Mouse (Mus musculus): ENCODE data around the gene Gm17455. TPM values are rescaled to one million over a fixed set of nuclear protein-coding genes. Genes with fewer than 3 reads are reported as not detected.

Gene Gm17455
- polyA plus RNA-seq, 1 experiment from 2014 or later, result 7.6 TPM

GRCm38 (mm10) chr10:60398051-60398814 lies 1.3 kb upstream of the Gm17455 start:
- no peak overlapping the region for H3K4me2 ChIP-seq (ENCODE audit: low read length)
- WGBS, result 90% methylated on average over 10 of the region's 10 CpGs
- H3K9ac ChIP-seq (replicated peaks; ENCODE audit: low read length), result no peak overlapping the region
- H3K4me1 ChIP-seq (ENCODE audit: control insufficient read depth, insufficient read depth, low read length), result peaks cover 3% of the 10 kb centered on the region; the same call in 1 of the 2 replicates
- no peaks in the 10 kb centered on the region for H3K36me3 ChIP-seq (ENCODE audit: control insufficient read depth, insufficient read depth, low read length)
- H3K27me3 ChIP-seq (ENCODE audit: control insufficient read depth, insufficient read depth, low read length), result no peaks in the 10 kb centered on the region
- no peaks in the 10 kb centered on the region for H3K9me3 ChIP-seq (ENCODE audit: control insufficient read depth, low read length)
- H3K4me3 ChIP-seq (replicated peaks; ENCODE audit: low read depth, low read length), result no peak overlapping the region
- no peak for DNase-seq
- H3K27ac ChIP-seq (replicated peaks; ENCODE audit: low read depth, low read length), result no peak overlapping the region
- ATAC-seq (ENCODE audit: low FRiP score, low TSS enrichment), result no peak

GRCm38 (mm10) chr10:60400507-60401295 lies 1.2 kb downstream of the Gm17455 start:
- Histone ChIP-seq H3K4me2 (ENCODE audit: low read length) (no peak overlapping the region), H3K27ac (replicated peaks; ENCODE audit: low read depth, low read length) (no peak overlapping the region; the same call in 1 of the 2 replicates), H3K9me3 (ENCODE audit: control insufficient read depth, low read length) (no peaks in the 10 kb centered on the region), H3K4me1 (ENCODE audit: control insufficient read depth, insufficient read depth, low read length) (peaks cover 3% of the 10 kb centered on the region; the same call in 1 of the 2 replicates), H3K27me3 (ENCODE audit: control insufficient read depth, insufficient read depth, low read length) (no peaks in the 10 kb centered on the region), H3K36me3 (ENCODE audit: control insufficient read depth, insufficient read depth, low read length) (no peaks in the 10 kb centered on the region), H3K9ac (replicated peaks; ENCODE audit: low read length) (no peak overlapping the region), H3K4me3 (replicated peaks; ENCODE audit: low read depth, low read length) (no peak overlapping the region)
- DNase-seq, result no peak
- 76% methylated on average over 11 of the region's 11 CpGs for WGBS
- no peak for ATAC-seq (ENCODE audit: low FRiP score, low TSS enrichment)

- DNase-seq (no peak), ATAC-seq (ENCODE audit: low FRiP score, low TSS enrichment) (no peak)
- Histone ChIP-seq H3K4me3 (replicated peaks; ENCODE audit: low read depth, low read length) (no peak overlapping the region), H3K4me1 (ENCODE audit: control insufficient read depth, insufficient read depth, low read length) (no peaks in the 10 kb centered on the region), H3K36me3 (ENCODE audit: control insufficient read depth, insufficient read depth, low read length) (no peaks in the 10 kb centered on the region), H3K9me3 (ENCODE audit: control insufficient read depth, low read length) (no peaks in the 10 kb centered on the region), H3K27me3 (ENCODE audit: control insufficient read depth, insufficient read depth, low read length) (no peaks in the 10 kb centered on the region), H3K4me2 (ENCODE audit: low read length) (no peak overlapping the region), H3K27ac (replicated peaks; ENCODE audit: low read depth, low read length) (no peak overlapping the region), H3K9ac (replicated peaks; ENCODE audit: low read length) (no peak overlapping the region)
- 62% methylated on average over 7 of the region's 7 CpGs for WGBS
Measured at GRCm38 (mm10) chr10:60405460-60406177, 6.1 kb downstream of the Gm17455 start.

GRCm38 (mm10) chr10:60407831-60408230 lies 8.3 kb downstream of the Gm17455 start:
- no peaks in the 10 kb centered on the region for H3K4me1 ChIP-seq (ENCODE audit: control insufficient read depth, insufficient read depth, low read length)
- DNase-seq (peak; percentile 86), ATAC-seq (ENCODE audit: low FRiP score, low TSS enrichment) (peak; percentile 15; the same call in 1 of the 2 replicates)
- no peak overlapping the region for H3K4me3 ChIP-seq (replicated peaks; ENCODE audit: low read depth, low read length)
- H3K36me3 ChIP-seq (ENCODE audit: control insufficient read depth, insufficient read depth, low read length), result no peaks in the 10 kb centered on the region
- 6% methylated on average over 5 of the region's 5 CpGs for WGBS
- no peaks in the 10 kb centered on the region for H3K9me3 ChIP-seq (ENCODE audit: control insufficient read depth, low read length)
- H3K9ac ChIP-seq (replicated peaks; ENCODE audit: low read length), result no peak overlapping the region
- H3K4me2 ChIP-seq (ENCODE audit: low read length), result no peak overlapping the region
- no peaks in the 10 kb centered on the region for H3K27me3 ChIP-seq (ENCODE audit: control insufficient read depth, insufficient read depth, low read length)
- H3K27ac ChIP-seq (replicated peaks; ENCODE audit: low read depth, low read length), result no peak overlapping the region

GRCm38 (mm10) chr10:60411794-60412193 lies 12.3 kb downstream of the Gm17455 start:
- no peak overlapping the region for H3K4me2 ChIP-seq (ENCODE audit: low read length)
- no peaks in the 10 kb centered on the region for H3K9me3 ChIP-seq (ENCODE audit: control insufficient read depth, low read length)
- no peak overlapping the region for H3K4me3 ChIP-seq (replicated peaks; ENCODE audit: low read depth, low read length)
- no peaks in the 10 kb centered on the region for H3K4me1 ChIP-seq (ENCODE audit: control insufficient read depth, insufficient read depth, low read length)
- DNase-seq (peak; percentile 67), ATAC-seq (ENCODE audit: low FRiP score, low TSS enrichment) (no peak)
- H3K27me3 ChIP-seq (ENCODE audit: control insufficient read depth, insufficient read depth, low read length), result no peaks in the 10 kb centered on the region
- H3K9ac ChIP-seq (replicated peaks; ENCODE audit: low read length), result no peak overlapping the region
- H3K36me3 ChIP-seq (ENCODE audit: control insufficient read depth, insufficient read depth, low read length), result no peaks in the 10 kb centered on the region
- 29% methylated on average over 5 of the region's 5 CpGs for WGBS
- H3K27ac ChIP-seq (replicated peaks; ENCODE audit: low read depth, low read length), result no peak overlapping the region

GRCm38 (mm10) chr10:60413756-60414155 lies 14.2 kb downstream of the Gm17455 start:
- H3K9ac ChIP-seq (replicated peaks; ENCODE audit: low read length), result no peak overlapping the region
- no peak overlapping the region for H3K4me2 ChIP-seq (ENCODE audit: low read length)
- no peaks in the 10 kb centered on the region for H3K4me1 ChIP-seq (ENCODE audit: control insufficient read depth, insufficient read depth, low read length)
- H3K27me3 ChIP-seq (ENCODE audit: control insufficient read depth, insufficient read depth, low read length), result no peaks in the 10 kb centered on the region
- H3K9me3 ChIP-seq (ENCODE audit: control insufficient read depth, low read length), result no peaks in the 10 kb centered on the region
- WGBS, result 82% methylated on average over 2 of the region's 2 CpGs
- DNase-seq (no peak), ATAC-seq (ENCODE audit: low FRiP score, low TSS enrichment) (no peak)
- no peak overlapping the region for H3K27ac ChIP-seq (replicated peaks; ENCODE audit: low read depth, low read length)
- no peaks in the 10 kb centered on the region for H3K36me3 ChIP-seq (ENCODE audit: control insufficient read depth, insufficient read depth, low read length)
- H3K4me3 ChIP-seq (replicated peaks; ENCODE audit: low read depth, low read length), result no peak overlapping the region

- no peak for ATAC-seq (ENCODE audit: low FRiP score, low TSS enrichment)
- no peak for DNase-seq
- no peak overlapping the region for H3K4me3 ChIP-seq (replicated peaks; ENCODE audit: low read depth, low read length)
- no peaks in the 10 kb centered on the region for H3K4me1 ChIP-seq (ENCODE audit: control insufficient read depth, insufficient read depth, low read length)
- no peak overlapping the region for H3K27ac ChIP-seq (replicated peaks; ENCODE audit: low read depth, low read length)
- H3K9me3 ChIP-seq (ENCODE audit: control insufficient read depth, low read length), result no peaks in the 10 kb centered on the region
- H3K9ac ChIP-seq (replicated peaks; ENCODE audit: low read length), result no peak overlapping the region
- H3K36me3 ChIP-seq (ENCODE audit: control insufficient read depth, insufficient read depth, low read length), result no peaks in the 10 kb centered on the region
- H3K4me2 ChIP-seq (ENCODE audit: low read length), result no peak overlapping the region
- no peaks in the 10 kb centered on the region for H3K27me3 ChIP-seq (ENCODE audit: control insufficient read depth, insufficient read depth, low read length)
- WGBS, result 87% methylated on average over 2 of the region's 2 CpGs
Measured at GRCm38 (mm10) chr10:60417041-60417440, 17.5 kb downstream of the Gm17455 start.

- H3K27me3 ChIP-seq (ENCODE audit: control insufficient read depth, insufficient read depth, low read length), result no peaks in the 10 kb centered on the region
- ATAC-seq (ENCODE audit: low FRiP score, low TSS enrichment) (0 out of 2 replicates have a peak, but pooled peaks have one; percentile 46), DNase-seq (peak; percentile 89)
- no peak overlapping the region for H3K9ac ChIP-seq (replicated peaks; ENCODE audit: low read length)
- no peak overlapping the region for H3K27ac ChIP-seq (replicated peaks; ENCODE audit: low read depth, low read length)
- H3K4me2 ChIP-seq (ENCODE audit: low read length), result no peak overlapping the region
- H3K4me1 ChIP-seq (ENCODE audit: control insufficient read depth, insufficient read depth, low read length), result no peaks in the 10 kb centered on the region
- WGBS, result 21% methylated on average over 3 of the region's 3 CpGs
- no peaks in the 10 kb centered on the region for H3K9me3 ChIP-seq (ENCODE audit: control insufficient read depth, low read length)
- H3K36me3 ChIP-seq (ENCODE audit: control insufficient read depth, insufficient read depth, low read length), result no peaks in the 10 kb centered on the region
- H3K4me3 ChIP-seq (replicated peaks; ENCODE audit: low read depth, low read length), result no peak overlapping the region
Measured at GRCm38 (mm10) chr10:60418137-60418536, 18.6 kb downstream of the Gm17455 start.

Measured in midbrain, embryonic 14.5 days (tissue).